Mouse (Mus musculus): ENCODE data around the gene Pigu.

- TF ChIP-seq CTCF (IDR thresholded peaks at IDR 0.05; ENCODE audit: low read depth, low read length), result no peak
- no peak for TF ChIP-seq EP300 (IDR thresholded peaks at IDR 0.05; ENCODE audit: insufficient read depth, low read depth, low read length)
These were observed 78.1 kb downstream of the Pigu start for GRCm38 (mm10) chr2:155279163-155279562.
